Mouse (Mus musculus): ENCODE data around the gene Gm10563.
"Not testable (repeated sequence)": the region's sequence is repeated elsewhere in the genome, so short reads cannot be mapped to it uniquely, and the experiment has no call there.

Gm10563 gene

DNA sequence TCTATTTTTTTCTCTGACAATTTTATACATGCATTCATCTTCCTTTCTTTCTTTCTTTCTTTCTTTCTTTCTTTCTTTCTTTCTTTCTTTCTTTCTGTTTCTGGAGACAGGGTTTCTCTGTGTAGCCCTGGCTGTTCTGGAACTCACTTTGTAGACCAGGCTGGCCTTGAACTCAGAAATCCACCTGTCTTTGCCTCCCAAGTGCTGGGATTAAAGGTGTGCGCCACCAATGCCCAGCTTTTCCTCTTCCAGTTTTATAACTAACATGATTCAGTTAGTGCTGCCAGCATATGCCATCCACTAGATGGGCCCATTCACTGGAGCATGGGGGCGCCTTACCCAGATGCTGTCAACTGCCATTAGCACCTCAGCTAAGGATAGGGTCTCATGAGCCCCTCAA, at the start of gene Gm10563:
Gene Gm10563 (minus strand): TSS at position 101 of the 400 bp plus-strand sequence.
- DNase-seq = not testable (repeated sequence)

DNA sequence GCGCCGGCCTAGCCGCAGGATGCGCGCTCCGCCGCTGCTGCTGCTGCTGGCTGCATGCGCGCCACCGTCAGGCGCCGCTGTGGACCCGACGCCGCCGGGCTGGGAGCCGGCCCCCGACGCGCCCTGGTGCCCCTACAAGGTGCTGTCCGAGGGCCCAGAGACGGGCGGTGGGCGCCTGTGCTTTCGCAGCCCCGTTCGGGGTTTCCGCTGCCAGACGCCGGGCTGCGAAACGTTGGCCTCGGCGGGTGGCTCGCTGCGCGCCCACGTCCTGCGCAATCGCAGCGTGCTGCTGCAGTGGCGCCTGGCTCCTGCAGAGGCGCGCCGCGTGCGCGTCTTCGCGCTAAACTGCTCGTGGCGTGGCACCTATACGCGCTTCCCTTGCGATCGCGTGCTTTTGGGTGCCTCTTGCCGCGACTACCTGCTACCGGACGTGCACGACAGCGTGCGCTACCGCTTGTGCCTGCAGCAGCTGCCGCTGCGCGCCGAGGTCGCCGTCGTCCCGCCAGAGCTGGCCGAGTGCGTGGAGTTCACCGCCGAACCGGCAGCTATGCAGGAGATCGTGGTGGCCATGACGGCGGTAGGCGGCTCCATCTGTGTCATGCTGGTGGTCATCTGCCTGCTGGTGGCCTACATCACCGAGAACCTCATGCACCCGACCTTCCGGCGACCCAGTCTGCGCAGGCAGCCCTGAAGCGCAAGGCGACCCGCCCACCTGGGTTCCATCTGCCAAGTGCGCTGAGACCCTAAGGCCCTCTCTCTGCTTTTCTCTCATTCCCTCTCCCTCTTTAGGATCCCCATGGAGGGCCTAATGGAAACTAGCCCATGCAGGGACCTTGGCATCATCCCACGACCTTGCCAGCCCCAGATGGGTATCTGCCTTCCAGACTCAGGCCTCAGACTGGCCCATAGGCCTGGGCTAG, 49.5 kb upstream of the Gm10563 start:
- peak in 1 of 2 experiments; percentile 16 for DNase-seq

DNA sequence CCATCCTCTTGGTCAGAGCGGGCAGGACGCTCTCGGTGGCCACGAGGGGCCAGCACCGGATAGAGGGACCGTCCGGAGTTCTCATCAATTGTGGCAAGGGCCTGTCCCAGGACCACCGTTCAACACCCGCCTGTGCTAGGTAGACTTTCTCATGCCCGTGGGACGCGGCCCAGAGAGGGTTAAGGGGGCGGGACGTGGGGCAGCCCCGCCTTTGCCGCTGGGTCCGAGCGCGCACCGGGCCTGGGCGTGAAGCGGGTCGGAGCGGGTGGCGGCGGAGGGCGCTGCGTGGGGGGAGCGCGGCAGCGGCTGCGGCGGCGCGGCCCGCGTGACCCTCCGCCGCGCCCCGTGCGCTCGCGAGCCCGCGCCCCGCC, 48.9 kb upstream of the Gm10563 start, which contains the start of gene Fndc10:
Gene Fndc10 (plus strand): TSS at position 232 of the 371 bp plus-strand sequence.
- DNase-seq = peak in 1 of 2 experiments; percentile 51

DNA sequence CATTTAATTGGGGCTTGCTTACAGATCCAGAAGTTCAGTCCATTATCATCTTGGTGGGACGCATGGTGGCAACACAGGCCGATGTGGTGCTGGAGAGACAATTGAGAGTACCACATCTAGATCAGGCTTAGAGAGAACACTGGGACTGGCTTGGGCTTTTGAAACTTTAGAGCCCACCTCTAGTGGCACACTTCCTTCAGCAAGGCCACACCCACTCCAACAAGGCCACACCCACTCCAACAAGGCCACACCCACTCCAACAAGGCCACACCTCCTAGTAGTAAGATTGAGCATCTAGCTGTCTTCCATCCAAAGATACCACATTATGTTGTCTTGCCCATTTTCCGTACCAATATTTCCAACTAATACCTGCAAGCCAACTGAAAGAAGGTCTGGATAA, 47.2 kb upstream of the Gm10563 start:
- no peak for DNase-seq

DNA sequence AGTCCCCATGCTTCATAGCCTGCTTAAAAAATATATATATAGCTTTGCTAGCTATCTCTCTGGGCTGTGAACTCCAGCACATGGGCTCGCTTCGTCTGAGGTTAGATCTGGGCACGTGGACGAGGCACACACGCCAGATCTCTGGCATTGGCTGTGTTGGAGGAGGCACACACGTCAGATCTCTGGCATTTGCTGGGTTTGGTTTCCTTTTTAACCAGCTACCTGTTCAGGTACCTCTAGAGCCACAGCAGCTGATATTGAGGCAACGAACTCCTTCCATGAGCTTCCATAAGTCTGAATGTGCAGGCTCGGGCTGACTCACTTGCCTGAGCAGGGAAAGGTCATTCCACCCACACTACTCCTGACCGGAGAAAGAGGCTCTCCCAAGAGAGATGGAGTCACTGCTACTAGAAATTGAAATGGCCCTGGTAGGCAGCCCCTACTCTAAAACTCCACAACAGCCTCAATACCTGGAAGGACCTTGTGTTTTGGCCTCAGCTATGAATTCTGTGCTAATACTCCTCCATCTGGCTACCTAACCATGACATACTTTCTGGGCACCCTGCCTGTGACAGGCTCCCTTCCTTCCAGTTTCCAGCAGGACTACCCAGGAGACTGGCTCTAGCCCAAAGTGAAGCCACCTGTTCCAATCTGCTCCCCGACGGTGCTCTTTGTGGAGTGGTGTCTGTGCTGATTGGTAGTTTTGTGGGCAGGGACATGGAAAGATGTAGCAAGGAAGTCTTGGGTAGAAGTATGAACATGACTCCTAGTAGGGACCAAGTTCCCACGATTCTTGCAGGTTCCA, 45.6 kb upstream of the Gm10563 start:
- DNase-seq = no peak

DNA sequence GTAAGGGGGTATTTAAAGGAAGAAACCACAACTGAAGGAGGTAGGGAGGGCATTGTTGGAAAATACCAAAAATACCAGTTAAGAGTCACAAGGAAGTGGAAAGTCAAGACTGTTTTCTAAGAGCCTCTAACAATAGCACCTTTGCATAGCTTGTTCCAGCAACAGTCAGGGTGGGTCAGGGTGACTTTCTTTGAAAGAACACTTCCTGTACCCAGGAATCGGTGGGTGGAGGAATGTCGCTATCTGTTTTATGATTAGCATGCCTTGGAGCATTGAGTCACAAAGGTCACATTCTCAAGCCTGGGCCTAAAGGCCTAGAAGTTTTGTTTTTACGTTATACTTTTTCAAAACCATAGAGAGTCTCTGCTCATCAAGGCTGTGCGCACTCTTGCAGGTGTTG, 42.6 kb upstream of the Gm10563 start:
- DNase-seq = not testable (repeated sequence)

DNA sequence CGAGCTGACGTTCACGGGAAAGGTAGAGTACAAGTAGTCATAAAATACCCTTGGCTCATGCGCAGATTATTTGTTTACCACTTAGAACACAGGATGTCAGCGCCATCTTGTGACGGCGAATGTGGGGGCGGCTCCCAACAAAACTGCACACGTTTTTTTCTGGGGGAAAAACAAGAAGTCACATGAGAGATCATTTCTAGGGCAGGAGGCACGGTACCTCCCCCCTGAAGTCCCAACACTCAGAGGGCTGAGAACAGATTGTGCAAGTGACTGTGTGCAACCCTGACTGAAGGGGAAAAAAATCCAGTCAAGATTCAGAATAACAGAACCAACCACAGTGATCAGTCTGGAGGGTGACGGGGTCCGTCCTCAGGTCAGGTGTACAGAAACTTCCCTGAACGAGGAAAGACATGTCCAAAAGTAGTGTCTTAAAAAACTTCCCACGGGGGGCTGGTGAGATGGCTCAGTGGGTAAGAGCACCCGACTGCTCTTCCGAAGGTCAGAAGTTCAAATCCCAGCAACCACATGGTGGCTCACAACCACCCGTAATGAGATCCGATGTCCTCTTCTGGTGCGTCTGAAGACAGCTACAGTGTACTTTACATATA, 38.6 kb upstream of the Gm10563 start:
- DNase-seq = not testable (repeated sequence)

DNA sequence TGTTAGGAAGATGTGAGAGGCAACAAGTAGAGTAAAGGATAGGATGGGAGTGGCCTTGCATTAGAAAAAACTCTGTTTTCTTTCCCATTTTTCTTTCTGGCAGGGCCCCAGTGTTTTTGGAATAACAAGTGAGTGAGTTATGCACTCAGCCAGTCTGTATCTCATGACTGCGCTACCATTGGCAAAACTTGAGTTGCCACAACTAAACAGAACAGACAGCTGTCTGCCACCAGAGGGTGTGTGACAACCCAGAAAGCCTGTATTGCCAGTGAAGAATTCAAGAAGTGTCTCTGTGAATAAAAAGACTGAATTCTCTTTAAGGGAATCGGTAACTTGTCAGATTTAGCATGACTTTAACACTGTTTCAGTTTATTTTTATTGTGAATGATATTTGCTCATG, 30.8 kb upstream of the Gm10563 start:
- no peak for DNase-seq

DNA sequence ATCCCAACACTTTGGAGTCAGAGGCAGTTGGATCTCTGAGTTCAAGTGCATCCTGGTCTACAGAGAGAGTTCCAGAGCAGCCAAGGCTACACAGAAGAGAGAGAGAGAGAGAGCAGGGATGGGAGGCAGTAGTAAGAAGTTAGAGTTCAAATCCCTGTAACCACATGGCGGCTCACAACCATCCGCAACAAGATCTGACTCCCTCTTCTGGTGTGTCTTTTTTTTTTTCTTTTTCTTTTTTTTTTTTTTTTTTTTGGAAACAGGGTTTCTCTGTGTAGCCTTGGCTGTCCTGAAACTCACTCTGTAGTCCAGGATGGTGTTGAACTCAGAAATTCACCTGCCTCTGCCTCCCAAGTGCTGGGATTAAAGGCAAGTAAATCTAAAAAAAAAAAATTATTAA, 26.9 kb upstream of the Gm10563 start:
- no peak for DNase-seq

DNA sequence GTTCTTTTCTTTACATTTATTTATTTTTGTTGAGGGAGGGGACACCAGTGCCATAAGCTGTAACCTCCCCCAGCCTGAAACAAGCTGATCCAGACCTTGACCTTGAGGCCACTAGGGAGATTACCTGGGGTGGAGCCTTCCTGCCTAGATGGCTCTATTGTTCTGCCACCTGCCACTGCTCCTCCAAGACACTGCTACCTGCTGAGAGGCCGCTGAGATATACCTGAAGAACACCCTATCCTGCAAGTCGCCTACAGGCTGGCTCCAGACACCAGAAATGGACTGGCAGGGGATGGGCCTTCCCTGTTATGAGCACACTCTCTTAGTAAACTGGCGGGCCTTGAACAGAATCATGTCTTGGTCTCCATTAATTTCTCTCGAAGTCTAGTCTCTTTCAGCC, 25.0 kb upstream of the Gm10563 start:
- not testable (repeated sequence) for DNase-seq

DNA sequence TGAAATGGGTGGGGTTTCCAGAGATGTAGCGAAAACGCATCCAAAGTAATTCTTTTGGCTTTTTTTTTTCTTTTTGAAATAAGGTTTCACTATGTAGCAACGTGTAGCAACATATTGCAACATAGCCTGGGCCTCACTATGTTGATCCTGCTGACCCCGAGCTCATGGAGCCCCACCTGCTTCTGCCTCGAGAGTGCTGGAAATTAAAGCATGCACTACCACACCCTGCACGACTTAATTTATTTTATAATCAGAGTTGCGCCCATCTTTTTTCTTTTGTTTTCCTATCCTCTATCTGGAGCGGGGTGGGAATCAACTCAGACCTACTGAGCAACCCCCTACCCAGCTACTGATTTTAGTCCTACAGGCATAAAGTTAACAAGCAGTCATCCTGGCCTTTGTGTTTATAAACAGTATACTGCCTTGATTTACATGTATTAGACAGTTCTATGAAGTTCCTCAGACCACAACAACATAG, 24.4 kb upstream of the Gm10563 start:
- DNase-seq = no peak

DNA sequence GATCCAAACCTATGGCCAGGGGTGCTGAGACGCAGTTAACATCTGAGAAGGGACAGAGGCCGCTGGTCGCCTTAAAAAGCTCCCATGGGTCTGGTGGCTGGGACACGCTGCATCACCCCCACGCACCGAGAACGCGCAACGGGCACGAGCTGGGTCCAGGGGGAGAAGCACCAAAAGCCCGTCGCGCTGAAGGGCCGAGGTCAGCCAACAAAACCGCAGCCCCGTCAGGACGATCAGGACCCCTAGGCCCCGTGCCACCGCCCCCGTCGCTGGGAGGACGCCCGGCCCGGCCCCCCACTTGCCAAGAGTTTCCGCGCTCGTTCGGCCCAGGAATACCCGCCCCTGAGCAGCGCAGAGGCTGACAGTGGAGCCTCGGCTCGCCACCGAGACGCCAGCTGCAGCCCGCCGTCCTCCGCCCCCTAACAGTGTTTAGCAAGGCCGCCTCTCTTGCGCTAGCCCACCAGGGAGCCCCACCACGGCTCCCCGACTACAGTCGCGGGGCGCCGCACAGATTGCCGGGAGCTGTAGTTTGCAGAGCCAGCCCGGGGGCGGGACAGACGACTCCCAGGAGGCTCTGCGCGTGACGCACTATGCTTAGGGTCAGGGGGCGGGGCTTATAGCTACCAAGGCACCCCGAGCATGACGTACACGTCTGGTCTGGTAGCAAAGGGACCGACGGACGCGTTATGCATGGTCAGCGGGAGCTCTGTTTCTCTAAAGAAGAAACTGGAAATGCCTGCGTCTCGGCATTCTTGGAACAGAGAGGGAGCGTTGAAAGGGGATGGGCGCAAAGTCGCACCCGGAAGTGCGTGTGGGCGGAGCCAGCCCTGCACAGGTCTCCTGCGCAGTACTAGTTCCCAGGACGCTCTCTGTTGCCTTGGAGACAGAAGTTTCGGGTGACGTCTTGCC, 23.7 kb upstream of the Gm10563 start, which contains the start of gene Mib2:
Gene Mib2 (minus strand): TSS at position 510 of the 909 bp plus-strand sequence.
- peak; percentile 95 to 98 for DNase-seq

DNA sequence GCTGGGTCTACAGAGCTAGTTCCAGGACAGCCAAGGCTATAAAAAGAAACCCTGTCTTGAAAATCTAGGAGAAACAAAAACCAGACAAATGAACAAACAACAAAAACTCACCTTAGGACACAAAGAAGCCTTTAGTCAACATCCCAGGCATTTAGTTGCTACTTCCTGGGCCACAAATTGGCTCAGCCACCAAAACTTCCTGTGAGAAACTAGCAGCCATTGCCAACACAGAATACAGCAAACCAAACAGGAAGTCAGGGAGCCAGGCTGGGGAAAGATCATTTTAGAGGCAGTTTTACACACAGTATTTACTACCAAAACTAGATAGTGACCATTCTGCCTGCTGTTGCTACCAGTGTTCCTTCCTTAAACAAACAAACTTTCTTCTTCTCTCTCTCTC, 21.7 kb upstream of the Gm10563 start:
- DNase-seq = no peak

DNA sequence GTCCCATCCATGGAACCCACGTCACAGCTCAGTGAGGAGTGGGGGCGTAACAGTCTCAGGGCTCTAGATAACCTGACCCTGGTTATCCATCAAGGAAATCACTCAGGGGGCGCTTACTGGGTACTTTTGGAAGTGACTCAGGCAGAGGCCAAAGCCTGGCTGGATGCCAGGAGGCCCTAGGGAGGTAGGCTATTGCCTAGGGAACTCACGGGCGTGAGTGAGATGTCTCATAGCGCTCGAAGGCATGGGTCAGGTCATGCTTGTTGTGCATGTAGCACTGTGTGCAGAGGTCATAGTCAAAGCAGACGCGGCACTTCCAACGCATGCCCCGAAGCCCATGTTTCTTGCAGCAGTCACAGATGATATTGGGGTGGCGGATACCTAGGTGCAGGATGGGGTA, 15.4 kb upstream of the Gm10563 start:
- no peak for DNase-seq

DNA sequence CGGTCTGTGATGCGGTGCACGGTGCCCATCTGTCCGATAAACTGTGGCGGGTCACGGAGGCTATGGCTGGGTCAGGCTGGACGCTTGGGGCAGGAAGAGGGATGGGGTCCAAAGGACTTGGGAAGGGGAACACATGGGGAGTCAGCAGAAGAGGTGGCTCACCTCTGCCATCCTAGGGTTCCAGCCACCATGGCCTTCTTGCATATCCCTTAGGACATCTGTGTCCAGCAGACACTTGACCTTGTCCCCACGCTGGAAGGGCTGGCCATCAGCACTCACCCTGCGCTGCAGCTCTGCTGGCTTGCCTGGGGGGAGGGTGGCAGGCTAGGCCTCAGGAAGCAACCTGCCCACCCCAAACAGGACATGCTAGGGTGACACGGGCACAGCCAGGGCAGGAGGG, 13.8 kb upstream of the Gm10563 start:
- no peak for DNase-seq

DNA sequence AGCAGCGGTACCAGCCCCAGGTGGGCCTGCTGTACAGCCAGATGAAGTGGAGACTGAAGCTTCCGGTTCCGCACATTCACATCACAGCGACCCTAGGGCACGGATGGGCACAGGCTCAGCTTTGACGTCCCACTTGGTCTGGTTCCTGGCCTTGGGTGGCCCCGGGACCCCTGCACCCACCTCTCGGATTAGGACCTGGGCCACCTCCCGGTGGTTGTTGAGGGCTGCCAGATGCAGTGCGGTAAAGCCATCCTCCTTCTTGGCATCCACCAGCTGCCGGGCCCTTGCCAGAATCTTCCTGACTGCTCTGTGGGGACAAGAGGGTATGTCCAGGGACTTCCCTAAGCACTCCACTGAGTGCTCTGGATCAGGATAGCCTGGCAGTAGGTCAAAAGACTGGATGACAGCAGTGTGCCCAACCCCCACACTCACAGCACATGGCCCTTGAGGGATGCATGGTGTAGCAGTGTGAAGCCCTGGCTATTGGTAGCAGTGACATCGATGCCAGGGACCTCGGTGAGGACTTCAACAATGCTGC, 11.1 kb upstream of the Gm10563 start:
- no peak for DNase-seq

DNA sequence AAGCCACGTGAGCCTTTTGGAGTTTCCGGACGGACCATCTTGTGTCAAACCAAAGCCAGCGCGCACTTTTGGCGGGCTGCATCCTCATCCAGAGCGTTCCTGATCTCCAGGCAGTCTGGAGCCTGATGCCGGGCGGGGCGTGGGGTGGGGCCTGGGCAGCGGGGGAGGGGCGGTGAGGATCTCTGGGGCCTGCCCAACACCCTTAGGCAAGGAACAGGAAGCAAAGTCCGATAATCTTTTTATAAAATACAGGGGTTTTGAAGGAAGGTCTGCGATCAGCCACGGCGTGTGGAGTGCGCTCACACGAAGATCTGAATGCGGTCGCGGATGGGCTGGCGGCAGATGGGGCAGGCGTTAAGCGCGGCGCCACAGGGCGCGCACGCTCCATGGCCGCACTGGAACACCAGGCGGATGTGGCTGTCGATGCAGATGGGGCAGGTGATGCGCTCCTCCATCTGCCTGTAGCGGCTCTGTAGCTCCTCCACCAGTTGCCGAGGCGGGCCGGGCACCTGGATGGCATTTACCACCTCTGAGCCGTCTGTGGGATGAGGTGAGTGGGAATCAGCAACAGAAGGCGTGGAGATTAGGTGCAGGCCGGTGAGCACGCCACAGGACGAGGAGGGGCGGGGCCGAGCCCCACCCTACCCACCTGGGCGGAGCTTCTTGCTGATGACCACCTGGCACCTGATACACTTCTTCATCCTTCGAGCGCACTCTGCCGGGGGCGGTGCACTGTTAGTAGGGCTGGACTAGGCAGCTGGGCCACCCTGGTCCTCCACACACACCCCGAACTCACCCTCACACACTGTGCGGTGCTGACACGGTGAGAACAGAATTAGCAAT, 9.5 kb upstream of the Gm10563 start:
- DNase-seq = no peak

DNA sequence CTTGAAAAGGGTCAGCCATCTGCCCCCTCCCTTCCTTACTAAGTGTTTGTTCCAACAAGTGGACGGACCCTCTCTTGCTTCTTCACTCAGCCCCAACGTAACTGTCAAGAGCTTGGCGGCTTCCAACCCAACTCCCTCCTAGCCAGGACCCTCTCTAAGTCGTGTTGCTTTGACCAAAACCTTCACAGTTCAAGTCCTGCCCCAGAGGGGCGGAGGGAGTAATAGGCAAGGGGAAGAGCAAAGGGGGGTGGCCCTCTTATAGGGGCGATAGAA, 8.9 kb upstream of the Gm10563 start:
- no peak for DNase-seq

DNA sequence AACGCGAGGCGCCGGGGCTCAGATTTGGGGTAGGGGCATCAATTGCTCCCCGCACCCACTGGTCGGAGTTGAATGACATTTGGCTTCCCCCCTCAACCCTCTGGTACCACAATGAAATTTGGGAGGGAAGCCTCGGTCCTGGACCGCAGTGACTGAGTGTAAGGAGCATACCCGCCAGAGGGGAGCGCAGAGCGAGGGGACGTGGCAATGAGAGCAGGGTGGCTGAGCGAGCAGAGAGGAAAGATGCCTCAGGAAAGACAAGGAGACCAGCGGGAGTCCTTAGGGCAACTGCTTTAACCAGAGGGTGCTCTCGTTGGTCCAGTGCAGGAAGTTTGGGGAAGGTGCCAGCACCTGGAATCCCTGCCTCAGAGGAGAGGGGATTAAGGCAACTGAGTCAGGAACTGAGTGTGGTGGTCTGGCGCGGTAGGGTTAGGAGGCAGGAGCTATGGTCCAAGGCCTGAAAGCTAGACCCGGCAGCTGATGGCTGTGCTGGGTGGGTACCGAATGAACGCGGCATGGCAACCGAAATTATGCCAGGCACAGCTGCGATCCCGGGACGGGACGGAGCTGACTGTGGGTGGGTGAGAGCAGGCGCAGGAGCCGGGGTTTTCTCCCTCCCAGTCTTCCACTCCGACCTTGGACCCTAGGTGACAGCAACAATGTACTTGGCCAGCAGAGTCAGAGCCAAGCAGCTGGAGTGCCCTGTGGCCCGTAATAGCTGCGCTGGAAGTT, 8.4 kb upstream of the Gm10563 start:
- DNase-seq = no peak

DNA sequence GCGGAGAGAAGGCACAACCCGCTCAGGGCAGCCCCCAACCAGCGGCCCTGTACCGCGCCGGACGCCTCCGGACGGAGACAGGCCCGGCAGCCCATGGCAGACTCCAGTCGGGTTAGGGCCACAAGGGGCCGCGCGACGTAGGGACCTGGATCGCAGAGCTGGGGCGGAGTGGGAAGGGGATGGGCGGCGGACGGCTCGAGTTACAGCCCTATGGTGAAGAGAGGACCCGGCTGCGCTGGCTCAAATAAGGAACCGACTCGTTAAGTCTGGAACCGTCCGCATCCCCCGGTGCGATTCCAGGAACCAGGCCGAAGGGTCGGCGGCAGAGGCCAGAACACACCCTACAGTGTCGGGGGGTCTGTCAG, 7.9 kb upstream of the Gm10563 start, which contains the start of gene Mmp23:
Gene Mmp23 (minus strand): TSS at position 299 of the 365 bp plus-strand sequence.
- no peak for DNase-seq
